ENCODE assay signal across 8 mouse cellular contexts in genomic region chr12:54196881-54197280, GRCm38 (mm10). TPM values are rescaled to one million over a fixed set of nuclear protein-coding genes. Genes with fewer than 3 reads are reported as not detected.
DNase-seq lines count a peak whose midpoint lies in the region; ATAC-seq and TF ChIP-seq lines count a peak whose summit lies in the region.
"Had no signal": no experiment of that assay in that cellular context is flagged by ENCODE, and none has a peak within 500 bp of the region (broad histone marks: within the 10 kb centered on the region; RNA-seq: fewer than 3 reads in every experiment).

No protein-coding gene starts in this region.

- TF ChIP-seq CTCF in midbrain, postnatal 0 days (IDR thresholded peaks at IDR 0.05), result no peak
- TF ChIP-seq CTCF in forebrain, postnatal 0 days (IDR thresholded peaks at IDR 0.05; ENCODE audit: low read depth), result no peak
- no peak for TF ChIP-seq CTCF in olfactory bulb, adult 2 months (IDR thresholded peaks at IDR 0.05; ENCODE audit: insufficient read depth, low read depth, low read length)

- no peaks in the 10 kb centered on the region for H3K9me3 ChIP-seq in kidney, embryonic 16.5 days (ENCODE audit: low read length)
- H3K9me3 ChIP-seq in midbrain, postnatal 0 days (ENCODE audit: low read length), result no peaks in the 10 kb centered on the region
- H3K9me3 ChIP-seq in midbrain, embryonic 10.5 days (replicated peaks), result no peaks in the 10 kb centered on the region
- no peaks in the 10 kb centered on the region for H3K9me3 ChIP-seq in forebrain, postnatal 0 days (ENCODE audit: low read length)

- peaks cover 3% of the 10 kb centered on the region; the same call in 1 of the 2 replicates for H3K27me3 ChIP-seq in kidney, embryonic 16.5 days (ENCODE audit: insufficient read depth, low read length)
- H3K27me3 ChIP-seq in midbrain, postnatal 0 days (ENCODE audit: insufficient read depth, low read length), result peaks cover 3% of the 10 kb centered on the region; the same call in 1 of the 2 replicates
- H3K27me3 ChIP-seq in midbrain, embryonic 10.5 days (ENCODE audit: low read depth, poor library complexity, severe bottlenecking), result peaks cover 16% of the 10 kb centered on the region
- no peaks in the 10 kb centered on the region; the same call in 1 of the 2 replicates for H3K27me3 ChIP-seq in forebrain, postnatal 0 days (ENCODE audit: insufficient read depth, low read length)

- H3K36me3 ChIP-seq in kidney, embryonic 16.5 days (ENCODE audit: insufficient read depth, low read length), result no peaks in the 10 kb centered on the region
- no peaks in the 10 kb centered on the region for H3K36me3 ChIP-seq in midbrain, postnatal 0 days (ENCODE audit: insufficient read depth, low read length)
- H3K36me3 ChIP-seq in midbrain, embryonic 10.5 days, result no peaks in the 10 kb centered on the region
- no peaks in the 10 kb centered on the region for H3K36me3 ChIP-seq in forebrain, postnatal 0 days (ENCODE audit: insufficient read depth)

- H3K9ac ChIP-seq in kidney, embryonic 16.5 days (replicated peaks; ENCODE audit: low read length), result no peak overlapping the region
- H3K9ac ChIP-seq in midbrain, postnatal 0 days (replicated peaks; ENCODE audit: low read length, poor library complexity, severe bottlenecking), result no peak overlapping the region
- H3K9ac ChIP-seq in forebrain, postnatal 0 days, result no peak overlapping the region

- H3K4me3 ChIP-seq in kidney, embryonic 16.5 days (ENCODE audit: low read length), result no peak overlapping the region
- no peak overlapping the region for H3K4me3 ChIP-seq in midbrain, postnatal 0 days (ENCODE audit: low read depth, low read length)
- no peak overlapping the region for H3K4me3 ChIP-seq in midbrain, embryonic 10.5 days
- no peak overlapping the region for H3K4me3 ChIP-seq in forebrain, postnatal 0 days (ENCODE audit: low read depth, low read length)
- H3K4me3 ChIP-seq in olfactory bulb, adult 2 months (ENCODE audit: insufficient read depth, low read depth, low read length), result no peak overlapping the region

- H3K4me1 ChIP-seq in kidney, embryonic 16.5 days (ENCODE audit: insufficient read depth, low read length), result peaks cover 32% of the 10 kb centered on the region
- peaks cover 4% of the 10 kb centered on the region; the same call in 1 of the 2 replicates for H3K4me1 ChIP-seq in midbrain, postnatal 0 days (ENCODE audit: insufficient read depth, low read length)
- peaks cover 48% of the 10 kb centered on the region for H3K4me1 ChIP-seq in midbrain, embryonic 10.5 days
- H3K4me1 ChIP-seq in forebrain, postnatal 0 days (ENCODE audit: insufficient read depth), result peaks cover 19% of the 10 kb centered on the region
- H3K4me1 ChIP-seq in olfactory bulb, adult 2 months (ENCODE audit: control insufficient read depth, insufficient read depth, low read length), result peaks cover 14% of the 10 kb centered on the region

- no peak for ATAC-seq in kidney, embryonic 16.5 days (ENCODE audit: low FRiP score, low TSS enrichment)
- ATAC-seq in midbrain, postnatal 0 days (ENCODE audit: low FRiP score), result no peak
- no peak for ATAC-seq in forebrain, postnatal 0 days

- H3K27ac ChIP-seq in kidney, embryonic 16.5 days (ENCODE audit: low read length), result no peak overlapping the region
- no peak overlapping the region for H3K27ac ChIP-seq in midbrain, postnatal 0 days (ENCODE audit: low read depth, low read length)
- no peak overlapping the region for H3K27ac ChIP-seq in midbrain, embryonic 10.5 days (replicated peaks)
- H3K27ac ChIP-seq in forebrain, postnatal 0 days (ENCODE audit: low read depth, low read length), result no peak overlapping the region
- H3K27ac ChIP-seq in olfactory bulb, adult 2 months (ENCODE audit: insufficient read depth, low read depth, low read length), result peak overlapping the region; percentile 79

- TF ChIP-seq POLR2A in olfactory bulb, adult 2 months (IDR thresholded peaks at IDR 0.05; ENCODE audit: insufficient read depth, low read depth, low read length), result no peak

- WGBS in kidney, embryonic 16.5 days, result 76% methylated on average over 8 of the region's 8 CpGs
- WGBS in midbrain, postnatal 0 days, result 74% methylated on average over 8 of the region's 8 CpGs
- 89% methylated on average over 8 of the region's 8 CpGs for WGBS in midbrain, embryonic 10.5 days
- WGBS in forebrain, postnatal 0 days, result 30% methylated on average over 8 of the region's 8 CpGs
- 23% methylated on average over 8 of the region's 8 CpGs for WGBS in olfactory bulb, adult 2 months

- peak overlapping the region; percentile 21; the same call in 1 of the 2 replicates for H3K4me2 ChIP-seq in kidney, embryonic 16.5 days (replicated peaks; ENCODE audit: low read depth, low read length)
- H3K4me2 ChIP-seq in midbrain, postnatal 0 days (ENCODE audit: low read depth, low read length, poor library complexity, severe bottlenecking), result peak overlapping the region; percentile 24; the same call in 1 of the 2 replicates
- H3K4me2 ChIP-seq in forebrain, postnatal 0 days (ENCODE audit: low read depth), result peak overlapping the region; percentile 34; the same call in 1 of the 2 replicates

- DNase-seq in kidney, postnatal 4 days, result no peak
- no peak for DNase-seq in midbrain, postnatal 0 days (ENCODE audit: low spot score)
- no peak for DNase-seq in midbrain, embryonic 10.5 days (ENCODE audit: low spot score)
- no peak for DNase-seq in forebrain, postnatal 0 days
- DNase-seq in gastrocnemius, adult 8-10 months (ENCODE audit: low spot score in 2 of 2), result no peak
- DNase-seq: adrenal gland, postnatal 14 days had no signal

RNA-seq across cellular contexts. Expression of gene Egln3, which starts 6.8 kb away (rescaled TPM):
- polyA plus RNA-seq in kidney, embryonic 16.5 days (2015; fragmentation: Nextera tagmentation; extraction: Ambion mirVana), result 15.4 and 15.5 TPM in 2 replicates
- total RNA-seq in midbrain, postnatal 0 days (2014; rRNA removed), result 8.0 and 11.2 TPM in 2 replicates
- polyA plus RNA-seq in midbrain, postnatal 0 days (2015; fragmentation: Nextera tagmentation; extraction: Ambion mirVana), result 3.5 and 3.6 TPM in 2 replicates
- 2.7 and 3.5 TPM in 2 replicates for polyA plus RNA-seq in midbrain, embryonic 10.5 days (2016; fragmentation: Nextera tagmentation; extraction: Ambion mirVana)
- total RNA-seq in forebrain, postnatal 0 days (2014; rRNA removed), result 8.6 and 11.8 TPM in 2 replicates
- polyA plus RNA-seq in forebrain, postnatal 0 days (2015; fragmentation: Nextera tagmentation; extraction: Ambion mirVana), result 5.2 and 5.6 TPM in 2 replicates
- not detected in 2 replicates for polyA plus RNA-seq in olfactory bulb, adult 2 months (2012; ENCODE audit: insufficient read depth, insufficient read length, low replicate concordance, missing spikeins)
- 10 to 100 TPM; 15.9 to 42.8 (median 35.9) TPM for total RNA-seq in gastrocnemius, adult 8-10 months (2022)
